Mouse (Mus musculus) midbrain, embryonic 14.5 days (tissue): Measurements from ENCODE around the gene Pdyn. TPM values are rescaled to one million over a fixed set of nuclear protein-coding genes. Genes with fewer than 3 reads are reported as not detected.

Source experiments
- ATAC-seq: fragments of 200-750 bp; cut with Nextera tagmentation; 2 replicates; pipeline ENCODE4 v1.8.0; 2017; ENCODE audit warnings: moderate number of reproducible peaks, moderate library complexity; ENCODE audit not compliant: low FRiP score, low TSS enrichment
- DNase-seq: peaks from one replicate; pipeline ENCODE4 v3.0.0-alpha.2; 2015
- H3K27ac ChIP-seq: fragments of 300-500 bp; sonication (generic); replicated peaks from 2 replicates; pipeline ENCODE4 v1.5.1; 2014; ENCODE audit warnings: mild to moderate bottlenecking, low read depth, low read length, moderate library complexity
- H3K27me3 ChIP-seq: fragments of 300-500 bp; sonication (generic); 2 replicates; pipeline ENCODE4 v1.6.1; 2014; ENCODE audit warnings: low read length, control low read depth, mixed read lengths; ENCODE audit not compliant: control insufficient read depth, insufficient read depth
- H3K36me3 ChIP-seq: fragments of 300-500 bp; sonication (generic); 2 replicates; pipeline ENCODE4 v1.6.1; 2014; ENCODE audit warnings: low read length, control low read depth; ENCODE audit not compliant: control insufficient read depth, insufficient read depth
- H3K4me1 ChIP-seq: fragments of 300-500 bp; sonication (generic); 2 replicates; pipeline ENCODE4 v1.6.1; 2014; ENCODE audit warnings: mild to moderate bottlenecking, antibody characterized with exemption, low read length, control low read depth; ENCODE audit not compliant: control insufficient read depth, insufficient read depth
- H3K4me2 ChIP-seq: fragments of 300-500 bp; sonication (generic); 2 replicates; pipeline ENCODE4 v1.6.1; 2014; ENCODE audit warnings: mild to moderate bottlenecking, low read length, moderate library complexity
- H3K4me3 ChIP-seq: fragments of 300-500 bp; sonication (generic); replicated peaks from 2 replicates; pipeline ENCODE4 v1.5.1; 2014; ENCODE audit warnings: low read depth, low read length
- H3K9ac ChIP-seq: fragments of 300-500 bp; sonication (generic); replicated peaks from 2 replicates; pipeline ENCODE4 v1.6.1; 2014; ENCODE audit warnings: mild to moderate bottlenecking, low read length, moderate library complexity
- H3K9me3 ChIP-seq: fragments of 300-500 bp; sonication (generic); 2 replicates; pipeline ENCODE4 v1.6.1; 2016; ENCODE audit warnings: low read length, control low read depth, mixed read lengths; ENCODE audit not compliant: control insufficient read depth
- WGBS: fragments of 180-500 bp; shearing (Covaris S2); extraction: QIAGEN DNeasy Blood & Tissue Kit; methylation state at CpG from one replicate; pipeline ENCODE4 v1.1.7; 2014; 5-methylcytosine and 5-hydroxymethylcytosine counted together
- polyA plus RNA-seq: library from polyadenylated mRNA; unstranded; fragments of >200 nt; fragmentation: Nextera tagmentation; extraction: Ambion mirVana; gene quantifications from 2 replicates; pipeline ENCODE4 v1.2.1, GENCODE M21; 2014

Gene Pdyn
- polyA plus RNA-seq, result 7.3 and 8.8 TPM in 2 replicates

DNA sequence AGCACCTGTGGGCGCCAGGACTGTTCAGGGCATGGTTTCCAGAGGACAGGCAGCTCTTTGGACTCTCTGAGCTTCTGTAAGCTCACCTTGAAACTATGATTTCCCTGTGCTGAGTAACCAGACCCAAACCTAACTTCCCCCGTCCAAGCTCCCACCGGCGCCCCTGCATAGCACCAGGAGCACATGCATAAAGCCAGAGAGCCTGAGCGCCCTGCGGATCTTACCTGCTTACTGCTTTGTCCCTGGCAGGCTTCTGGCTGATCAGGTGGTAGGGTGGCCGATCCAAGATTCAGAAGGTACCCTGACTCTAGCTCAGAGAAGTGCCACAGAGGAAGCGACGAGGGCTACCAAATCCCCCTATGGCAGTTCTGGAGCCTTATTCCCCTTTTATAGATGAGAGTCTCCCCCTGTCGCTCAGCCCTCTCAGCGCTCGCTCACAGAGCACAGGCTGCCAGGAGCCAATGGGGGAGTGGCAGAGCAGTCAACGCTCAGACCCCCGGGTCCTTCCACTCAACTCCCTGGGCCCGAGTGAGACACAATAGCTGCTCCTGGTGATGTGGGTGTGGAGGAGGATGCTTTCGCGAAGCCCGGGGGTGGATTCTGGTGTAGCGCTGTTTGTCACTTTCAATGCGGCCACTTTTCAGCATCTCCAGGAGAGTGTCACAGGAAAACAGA, at the start of gene Pdyn:
Gene Pdyn, minus strand, starts transcription at position 361 of the 675 bp plus-strand sequence.
- peaks cover 10% of the 10 kb centered on the region; the same call in 1 of the 2 replicates for H3K4me1 ChIP-seq
- H3K4me2 ChIP-seq, result peak within 1 kb of the TSS; percentile 62
- ATAC-seq (peak; percentile 60; the same call in 1 of the 2 replicates), DNase-seq (peak; percentile 78)
- 0 out of 2 replicates have a peak, but pooled peaks cover 6% of the 10 kb centered on the region for H3K27me3 ChIP-seq
- no peak within 1 kb of the TSS for H3K27ac ChIP-seq
- H3K36me3 ChIP-seq, result no peaks in the 10 kb centered on the region
- 9% methylated on average over 20 of the region's 20 CpGs for WGBS
- H3K4me3 ChIP-seq, result peak within 1 kb of the TSS; percentile 32
- no peaks in the 10 kb centered on the region for H3K9me3 ChIP-seq
- peak within 1 kb of the TSS; percentile 44; the same call in 1 of the 2 replicates for H3K9ac ChIP-seq

DNA sequence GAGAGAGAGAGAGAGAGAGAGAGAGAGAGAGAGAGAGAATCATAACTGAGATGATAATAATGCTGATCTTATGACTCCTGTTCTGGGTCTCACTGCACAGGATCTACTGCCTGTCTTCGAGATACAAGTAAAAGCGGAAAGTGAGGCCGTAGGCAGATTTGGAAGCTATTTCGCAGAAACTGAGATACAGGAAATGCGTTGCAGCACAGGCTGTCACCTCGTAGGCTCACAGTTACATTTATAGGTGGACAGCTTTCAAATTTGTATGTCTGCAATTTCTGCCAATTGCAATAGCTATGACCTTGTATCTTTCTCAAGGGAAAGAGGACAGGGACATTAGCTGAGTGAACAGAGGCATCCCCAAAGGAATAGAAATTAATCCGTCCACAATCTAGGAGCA, 42.4 kb upstream of the Pdyn start:
- Histone ChIP-seq H3K4me2 (no peak overlapping the region), H3K4me3 (no peak overlapping the region), H3K27ac (no peak overlapping the region), H3K27me3 (no peaks in the 10 kb centered on the region), H3K4me1 (no peaks in the 10 kb centered on the region), H3K9ac (no peak overlapping the region), H3K9me3 (no peaks in the 10 kb centered on the region), H3K36me3 (no peaks in the 10 kb centered on the region)
- WGBS, result 94% methylated on average over 7 of the region's 7 CpGs
- ATAC-seq, result no peak
- no peak for DNase-seq

DNA sequence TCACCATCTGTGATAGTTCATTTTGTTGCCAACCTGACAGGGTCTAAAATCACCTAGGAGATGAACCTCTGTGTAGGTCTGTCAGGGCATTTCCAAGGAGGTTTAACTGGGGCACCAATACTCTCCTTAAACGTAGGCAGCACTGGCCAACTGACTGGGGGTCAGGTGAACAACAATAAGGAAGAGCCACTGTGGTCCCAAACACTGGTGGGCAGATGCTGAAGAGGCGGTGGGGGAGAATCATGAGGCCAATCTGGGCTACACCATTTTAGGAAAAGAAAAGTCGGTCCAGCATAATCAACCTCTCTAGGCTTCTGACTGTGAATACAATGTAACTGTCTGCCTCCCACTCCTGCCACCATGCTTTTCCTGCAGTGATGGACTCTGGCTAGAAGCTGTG, 40.9 kb upstream of the Pdyn start:
- Histone ChIP-seq H3K9me3 (no peaks in the 10 kb centered on the region), H3K27ac (no peak overlapping the region), H3K4me3 (no peak overlapping the region), H3K36me3 (no peaks in the 10 kb centered on the region), H3K4me2 (no peak overlapping the region), H3K4me1 (no peaks in the 10 kb centered on the region), H3K27me3 (no peaks in the 10 kb centered on the region), H3K9ac (no peak overlapping the region)
- 83% methylated on average over 3 of the region's 3 CpGs for WGBS
- ATAC-seq, result no peak
- no peak for DNase-seq

DNA sequence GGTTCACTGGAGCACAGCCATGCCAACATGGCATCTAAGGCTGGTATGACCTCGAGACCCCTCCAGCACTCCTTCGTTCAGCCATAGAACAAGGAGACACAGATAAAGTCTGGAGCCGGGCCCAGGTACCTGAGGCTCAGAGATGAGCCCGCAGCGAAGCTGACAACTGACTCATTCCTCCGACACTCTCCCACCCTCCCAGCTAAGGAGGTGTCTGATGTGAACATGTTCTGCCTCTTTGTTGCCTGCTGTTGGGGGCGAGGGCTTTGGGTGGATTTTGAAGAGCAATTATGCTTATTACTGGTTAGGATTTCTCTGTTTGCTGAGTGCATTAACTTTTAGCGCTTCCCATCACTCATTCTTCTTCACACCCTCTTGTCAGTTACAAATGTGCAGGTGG, 34.4 kb upstream of the Pdyn start:
- ATAC-seq (no peak), DNase-seq (no peak)
- no peak overlapping the region for H3K4me3 ChIP-seq
- no peak overlapping the region for H3K27ac ChIP-seq
- H3K9ac ChIP-seq, result no peak overlapping the region
- H3K4me1 ChIP-seq, result no peaks in the 10 kb centered on the region
- H3K36me3 ChIP-seq, result no peaks in the 10 kb centered on the region
- no peaks in the 10 kb centered on the region for H3K27me3 ChIP-seq
- 89% methylated on average over 8 of the region's 8 CpGs for WGBS
- no peaks in the 10 kb centered on the region for H3K9me3 ChIP-seq
- no peak overlapping the region for H3K4me2 ChIP-seq

DNA sequence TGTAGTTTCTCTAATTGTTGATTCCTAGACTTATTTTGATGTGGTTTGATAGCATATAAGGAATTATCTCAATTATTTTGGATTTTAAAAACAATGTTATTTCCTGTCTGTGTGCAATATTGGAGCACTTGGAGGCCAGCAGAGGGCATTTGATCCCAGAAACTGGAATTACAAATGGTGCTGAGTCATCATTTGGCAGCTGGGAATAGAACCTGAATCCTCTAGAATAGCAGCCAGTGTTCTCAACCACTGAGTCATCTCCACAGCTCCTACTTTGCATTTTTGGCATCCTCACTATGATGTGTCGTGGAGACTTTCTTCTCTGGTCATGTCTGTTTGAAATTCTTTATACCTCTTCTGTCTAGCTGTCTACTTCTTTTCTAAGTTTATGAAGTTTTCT, 30.0 kb upstream of the Pdyn start:
- Histone ChIP-seq H3K27me3 (no peaks in the 10 kb centered on the region), H3K36me3 (no peaks in the 10 kb centered on the region), H3K9ac (no peak overlapping the region), H3K4me2 (no peak overlapping the region), H3K27ac (no peak overlapping the region), H3K4me3 (no peak overlapping the region), H3K9me3 (no peaks in the 10 kb centered on the region), H3K4me1 (no peaks in the 10 kb centered on the region)
- ATAC-seq (no peak), DNase-seq (no peak)
- WGBS, result 77% methylated on average over 1 of the region's 1 CpGs

DNA sequence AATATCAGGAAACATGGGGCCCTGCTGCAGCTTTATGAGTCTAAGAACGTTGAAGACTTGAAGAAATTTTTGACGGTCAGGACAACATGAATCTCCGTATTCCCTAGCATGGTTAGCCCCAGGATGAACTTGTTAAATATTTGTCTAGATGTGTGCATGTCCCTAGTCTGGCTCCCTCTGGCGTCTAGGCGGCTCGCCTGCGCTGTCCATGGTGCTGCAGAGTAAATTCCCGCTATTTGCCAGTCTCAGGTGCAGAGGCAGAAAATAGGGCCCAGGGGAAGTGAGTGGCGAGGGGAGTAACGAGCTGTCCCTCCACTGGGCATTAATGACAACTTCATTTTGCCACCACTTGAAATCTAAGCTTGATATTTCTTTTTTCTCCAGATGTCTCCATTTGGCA, 16.0 kb upstream of the Pdyn start:
- no peaks in the 10 kb centered on the region for H3K36me3 ChIP-seq
- H3K27me3 ChIP-seq, result no peaks in the 10 kb centered on the region
- H3K9ac ChIP-seq, result no peak overlapping the region
- no peak for ATAC-seq
- no peak overlapping the region for H3K4me2 ChIP-seq
- H3K4me3 ChIP-seq, result no peak overlapping the region
- H3K9me3 ChIP-seq, result no peaks in the 10 kb centered on the region
- no peak overlapping the region for H3K27ac ChIP-seq
- no peaks in the 10 kb centered on the region for H3K4me1 ChIP-seq
- DNase-seq, result peak; percentile 70
- 20% methylated on average over 10 of the region's 10 CpGs for WGBS

DNA sequence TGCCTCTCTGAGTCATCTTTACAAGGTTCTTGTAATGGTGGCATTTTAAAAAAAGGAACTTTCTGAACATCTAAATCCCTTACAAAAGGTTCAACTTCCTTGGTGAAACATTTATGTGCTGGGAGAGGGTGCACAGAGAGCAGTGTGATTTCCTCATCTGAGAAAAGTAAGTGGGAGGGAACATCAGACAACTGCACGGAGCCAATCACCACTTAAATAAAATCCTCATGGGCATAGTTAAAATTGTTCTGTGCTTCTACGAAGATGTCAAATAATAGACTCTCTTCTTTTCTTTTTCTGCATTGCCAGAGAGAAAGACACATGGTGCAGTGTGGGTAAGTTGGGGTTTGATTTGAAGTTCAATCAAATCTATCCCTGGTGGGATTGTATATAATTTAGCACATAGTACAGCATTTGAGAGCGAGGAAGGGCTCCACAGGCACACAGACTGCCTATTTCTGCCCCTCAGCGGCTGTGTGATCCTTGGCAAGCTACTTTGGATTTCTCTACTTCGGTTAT, 13.4 kb upstream of the Pdyn start:
- WGBS, result 74% methylated on average over 5 of the region's 5 CpGs

DNA sequence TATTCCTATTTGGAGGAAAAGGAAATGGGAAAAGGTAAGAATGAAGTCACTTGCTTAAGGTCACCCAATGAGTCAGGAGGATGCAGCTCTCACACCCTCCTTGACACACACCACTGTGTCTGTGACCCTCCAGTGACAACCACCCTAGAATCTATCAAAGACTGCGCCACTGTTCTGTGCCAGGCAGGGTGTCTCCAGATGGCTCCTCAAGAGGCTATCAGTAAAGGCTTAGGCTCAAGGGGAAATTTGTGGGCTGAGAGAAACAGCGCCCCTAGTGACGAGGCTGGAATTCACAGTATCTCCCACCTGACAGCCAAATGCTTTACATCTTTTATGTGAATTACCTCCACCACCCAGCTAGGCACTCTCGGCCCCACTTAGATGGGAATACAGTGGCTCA, 3.6 kb downstream of the Pdyn start:
- no peak overlapping the region for H3K27ac ChIP-seq
- WGBS, result 8% methylated on average over 4 of the region's 4 CpGs
- peaks cover 7% of the 10 kb centered on the region; the same call in 1 of the 2 replicates for H3K4me1 ChIP-seq
- H3K4me2 ChIP-seq, result no peak overlapping the region
- peak; percentile 67 for DNase-seq
- no peaks in the 10 kb centered on the region for H3K36me3 ChIP-seq
- ATAC-seq, result peak; percentile 44; the same call in 1 of the 2 replicates
- H3K9me3 ChIP-seq, result no peaks in the 10 kb centered on the region
- H3K9ac ChIP-seq, result no peak overlapping the region
- no peak overlapping the region for H3K4me3 ChIP-seq
- 0 out of 2 replicates have a peak, but pooled peaks cover 6% of the 10 kb centered on the region for H3K27me3 ChIP-seq

More for the DNA sequence above, 13.4 kb upstream of the Pdyn start:
- Histone ChIP-seq H3K4me3 (no peak overlapping the region), H3K4me2 (no peak overlapping the region), H3K36me3 (no peaks in the 10 kb centered on the region), H3K4me1 (no peaks in the 10 kb centered on the region), H3K9me3 (no peaks in the 10 kb centered on the region), H3K9ac (no peak overlapping the region), H3K27me3 (no peaks in the 10 kb centered on the region), H3K27ac (no peak overlapping the region)
- DNase-seq, result no peak
- ATAC-seq, result no peak

DNA sequence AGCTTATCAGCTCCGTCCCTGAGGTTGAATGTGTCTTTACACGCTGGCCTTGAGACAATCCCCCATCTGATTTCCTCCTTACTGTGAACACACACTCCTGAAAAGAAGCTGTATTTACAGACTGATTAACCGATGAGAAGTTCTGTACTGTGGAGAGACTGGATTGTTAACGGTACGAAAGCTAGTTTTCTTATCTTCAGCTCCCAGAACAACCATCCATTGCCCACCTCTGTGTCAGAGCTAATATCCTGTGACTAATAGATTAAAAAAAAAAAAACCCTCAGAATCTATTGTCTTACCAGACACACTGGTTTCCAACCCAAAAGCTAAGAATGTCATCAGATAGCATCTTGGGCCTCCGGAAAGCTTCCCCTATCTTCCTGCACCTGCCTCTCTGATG, 5.3 kb downstream of the Pdyn start:
- Histone ChIP-seq H3K4me2 (no peak overlapping the region), H3K9ac (no peak overlapping the region), H3K27ac (no peak overlapping the region), H3K4me3 (no peak overlapping the region), H3K4me1 (peaks cover 4% of the 10 kb centered on the region; the same call in 1 of the 2 replicates), H3K9me3 (no peaks in the 10 kb centered on the region), H3K27me3 (0 out of 2 replicates have a peak, but pooled peaks cover 6% of the 10 kb centered on the region), H3K36me3 (no peaks in the 10 kb centered on the region)
- DNase-seq (no peak), ATAC-seq (no peak)
- 53% methylated on average over 6 of the region's 6 CpGs for WGBS
